Mouse (Mus musculus): ENCODE data around the gene Eepd1. TPM values are rescaled to one million over a fixed set of nuclear protein-coding genes. Genes with fewer than 3 reads are reported as not detected.

Gene Eepd1
- 5.8 and 7.0 TPM in 2 replicates for polyA plus RNA-seq (2012; rRNA removed)

GRCm38 (mm10) chr9:25481344-25482095 lies at the start of gene Eepd1:
TSS of gene Eepd1 (plus strand) at chr9:25481547.

Other genes starting within 250 kb of the Eepd1 start
- 99.8 and 100 TPM in 2 replicates for gene Sept7, start 229.1 kb upstream of the Eepd1 start, polyA plus RNA-seq (2012; rRNA removed)

All from central nervous system, embryonic 14 days (tissue).